Mouse (Mus musculus) embryonic facial prominence, embryonic 11.5 days (tissue): Measurements from ENCODE around the gene Mnd1. TPM values are rescaled to one million over a fixed set of nuclear protein-coding genes. Genes with fewer than 3 reads are reported as not detected.

Source experiments
- ATAC-seq: fragments of 200-750 bp; cut with Nextera tagmentation; replicated peaks from 2 replicates; pipeline ENCODE4 v1.8.0; 2017; ENCODE audit warnings: low read depth; ENCODE audit not compliant: insufficient number of reproducible peaks, low FRiP score, low TSS enrichment
- DNase-seq: peaks from one replicate; pipeline ENCODE4 v3.0.0-alpha.2; 2015; ENCODE audit warnings: low spot score
- H3K27ac ChIP-seq: fragments of 300-500 bp; sonication (generic); replicated peaks from 2 replicates; pipeline ENCODE4 v1.5.1; 2014; ENCODE audit warnings: mild to moderate bottlenecking, low read depth, low read length, control low read depth
- H3K27me3 ChIP-seq: fragments of 300-500 bp; sonication (generic); 2 replicates; pipeline ENCODE4 v1.6.1; 2014; ENCODE audit warnings: mild to moderate bottlenecking, low read length, moderate library complexity, mixed read lengths; ENCODE audit not compliant: control insufficient read depth, insufficient read depth
- H3K36me3 ChIP-seq: fragments of 300-500 bp; sonication (generic); replicated peaks from 2 replicates; pipeline ENCODE4 v1.6.1; 2014; ENCODE audit warnings: low read depth, mild to moderate bottlenecking, low read length, moderate library complexity, mixed read lengths; ENCODE audit not compliant: control insufficient read depth, insufficient read depth
- H3K4me1 ChIP-seq: fragments of 300-500 bp; sonication (generic); 2 replicates; pipeline ENCODE4 v1.6.1; 2014; ENCODE audit warnings: low read length, mixed read lengths; ENCODE audit not compliant: control insufficient read depth, insufficient read depth
- H3K4me2 ChIP-seq: fragments of 300-500 bp; sonication (generic); 2 replicates; pipeline ENCODE4 v1.6.1; 2014; ENCODE audit warnings: low read depth, mild to moderate bottlenecking, control low read depth, low read length, moderate library complexity
- H3K4me3 ChIP-seq: fragments of 300-500 bp; sonication (generic); 2 replicates; pipeline ENCODE4 v1.5.1; 2014; ENCODE audit warnings: low read depth, low read length, control low read depth
- H3K9ac ChIP-seq: fragments of 300-500 bp; sonication (generic); replicated peaks from 2 replicates; pipeline ENCODE4 v1.6.1; 2014; ENCODE audit warnings: mild to moderate bottlenecking, control low read depth, low read length
- H3K9me3 ChIP-seq: fragments of 300-500 bp; sonication (generic); replicated peaks from 2 replicates; pipeline ENCODE4 v1.6.1; 2016; ENCODE audit warnings: mild to moderate bottlenecking, low read length, inconsistent platforms, mixed read lengths; ENCODE audit not compliant: control insufficient read depth
- WGBS: fragments of 180-500 bp; shearing (Covaris S2); extraction: QIAGEN DNeasy Blood & Tissue Kit; methylation state at CpG from one replicate; pipeline ENCODE4 v1.1.7; 2014; 5-methylcytosine and 5-hydroxymethylcytosine counted together
- polyA plus RNA-seq: library from polyadenylated mRNA; unstranded; fragments of >200 nt; fragmentation: Nextera tagmentation; extraction: Ambion mirVana; gene quantifications from 2 replicates; pipeline ENCODE4 v1.2.1, GENCODE M21; 2014

The Mnd1 gene
- polyA plus RNA-seq, 1 experiment from 2014 or later = 18.5 TPM

DNA sequence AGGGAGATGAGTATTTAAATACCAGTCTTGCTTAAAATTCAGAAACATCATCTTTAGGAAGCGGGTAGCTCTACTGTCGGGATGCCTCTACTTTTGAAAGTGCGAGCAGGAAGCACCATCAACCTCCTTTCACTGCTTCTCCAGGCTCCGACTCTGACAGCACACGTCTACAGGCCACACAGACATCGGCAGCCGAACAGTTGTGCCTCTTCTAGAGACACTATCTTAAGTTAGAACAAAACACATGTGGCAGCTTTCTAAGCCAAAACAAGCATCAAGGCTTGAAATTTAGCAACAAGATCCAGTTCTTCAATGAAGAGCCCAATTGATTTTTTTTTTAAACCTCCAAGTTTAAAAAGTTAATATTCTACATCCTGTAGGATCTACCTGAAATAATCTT lies 37.4 kb downstream of the Mnd1 start:
- Histone ChIP-seq H3K4me3 (no peak overlapping the region), H3K9me3 (no peaks in the 10 kb centered on the region), H3K4me1 (no peaks in the 10 kb centered on the region), H3K27me3 (no peaks in the 10 kb centered on the region), H3K9ac (no peak overlapping the region), H3K27ac (no peak overlapping the region), H3K4me2 (no peak overlapping the region), H3K36me3 (no peaks in the 10 kb centered on the region)
- DNase-seq (no peak), ATAC-seq (no peak)
- 85% methylated on average over 7 of the region's 7 CpGs for WGBS

DNA sequence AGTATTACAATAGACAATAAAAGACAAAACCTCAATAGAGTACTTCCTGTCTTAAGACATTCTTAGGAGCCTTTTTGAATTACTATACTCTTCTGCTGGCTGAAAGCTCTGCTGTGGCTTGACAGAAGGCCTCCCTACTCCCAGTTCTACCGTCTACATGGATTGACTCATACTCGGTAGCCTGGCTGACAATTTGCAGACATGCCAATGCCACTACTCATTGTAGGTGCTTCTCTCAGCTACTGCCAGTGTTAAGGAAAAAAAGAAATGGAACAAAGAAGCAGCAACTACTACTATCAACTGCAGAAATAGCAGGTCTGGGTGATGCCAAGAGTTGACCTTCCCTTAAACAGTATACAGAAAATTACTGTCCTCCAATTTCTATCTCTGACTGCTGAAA lies 47.0 kb downstream of the Mnd1 start:
- ATAC-seq (no peak), DNase-seq (no peak)
- WGBS = 85% methylated on average over 2 of the region's 2 CpGs
- H3K27me3 ChIP-seq = no peaks in the 10 kb centered on the region
- H3K36me3 ChIP-seq = no peaks in the 10 kb centered on the region
- no peak overlapping the region for H3K27ac ChIP-seq
- no peak overlapping the region for H3K9ac ChIP-seq
- H3K4me3 ChIP-seq = no peak overlapping the region
- no peaks in the 10 kb centered on the region for H3K9me3 ChIP-seq
- H3K4me2 ChIP-seq = no peak overlapping the region
- no peaks in the 10 kb centered on the region for H3K4me1 ChIP-seq

DNA sequence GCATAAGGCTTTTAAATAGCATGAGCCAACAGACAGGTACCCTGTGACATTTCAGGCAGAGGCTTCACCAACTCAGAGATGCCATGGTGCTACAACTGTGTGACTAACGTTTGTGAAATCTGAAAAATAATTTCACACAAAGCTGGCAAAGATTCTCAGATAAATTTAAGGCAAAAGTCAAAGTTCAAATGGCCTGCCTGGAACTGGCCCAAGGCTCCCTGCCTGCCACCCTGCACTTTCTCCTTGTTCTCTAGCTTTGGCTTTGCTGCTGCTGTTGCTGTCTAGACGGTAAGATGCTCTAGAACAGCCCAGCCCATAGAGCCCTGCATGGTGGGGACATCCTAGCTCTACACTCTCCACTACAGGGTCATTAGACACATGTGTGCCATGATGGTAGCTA lies 49.5 kb downstream of the Mnd1 start:
- ATAC-seq = no peak
- no peak overlapping the region for H3K27ac ChIP-seq

DNA sequence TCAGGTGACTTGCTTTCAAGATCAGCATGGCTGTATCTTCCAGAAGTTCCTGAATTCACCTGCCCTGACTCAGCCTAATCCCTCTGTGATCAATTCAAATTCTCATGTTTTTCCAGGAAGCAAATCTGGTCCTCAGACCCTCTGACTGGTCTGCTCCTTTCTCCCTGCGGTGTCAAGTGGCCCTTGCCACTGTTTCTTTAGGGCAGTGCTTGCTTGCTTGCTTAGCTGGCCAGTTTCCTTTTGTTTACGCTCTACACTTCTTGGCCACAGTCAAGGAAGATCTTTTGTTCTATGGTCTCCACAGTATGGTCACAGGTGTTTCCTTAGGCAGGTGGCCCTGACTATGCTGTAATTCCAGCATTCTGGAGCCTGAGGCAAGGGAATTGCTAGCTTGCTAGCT lies 52.0 kb downstream of the Mnd1 start:
- Histone ChIP-seq H3K9me3 (no peaks in the 10 kb centered on the region), H3K4me1 (no peaks in the 10 kb centered on the region), H3K4me2 (no peak overlapping the region), H3K27ac (no peak overlapping the region), H3K9ac (no peak overlapping the region), H3K36me3 (no peaks in the 10 kb centered on the region), H3K27me3 (no peaks in the 10 kb centered on the region), H3K4me3 (no peak overlapping the region)
- 81% methylated on average over 2 of the region's 2 CpGs for WGBS
- DNase-seq = no peak
- ATAC-seq = no peak

More for the DNA sequence above, 49.5 kb downstream of the Mnd1 start:
- no peak overlapping the region for H3K4me2 ChIP-seq
- H3K4me3 ChIP-seq = no peak overlapping the region
- no peaks in the 10 kb centered on the region for H3K36me3 ChIP-seq
- WGBS = 70% methylated on average over 2 of the region's 2 CpGs
- H3K4me1 ChIP-seq = no peaks in the 10 kb centered on the region
- H3K9ac ChIP-seq = no peak overlapping the region
- no peaks in the 10 kb centered on the region for H3K27me3 ChIP-seq
- no peaks in the 10 kb centered on the region for H3K9me3 ChIP-seq
- DNase-seq = no peak

DNA sequence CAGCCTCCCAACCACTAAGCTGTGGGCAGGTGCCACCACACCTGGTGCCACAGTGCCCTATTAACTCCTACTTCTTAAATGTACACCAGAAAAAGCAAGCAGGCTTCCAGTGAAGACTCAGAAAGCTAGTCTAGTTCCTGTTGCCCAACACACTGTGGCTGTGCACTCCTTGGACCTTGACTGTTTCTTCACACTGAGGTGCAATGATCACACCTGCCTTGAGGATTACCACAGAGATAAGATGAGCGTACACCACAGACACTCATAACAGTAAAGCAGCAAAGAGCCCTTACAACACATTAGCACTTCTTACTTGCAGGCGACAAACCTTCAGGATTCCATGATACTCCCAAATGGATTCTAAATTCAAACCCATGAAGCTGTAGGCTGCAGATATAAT lies 62.7 kb downstream of the Mnd1 start:
- H3K9me3 ChIP-seq = no peaks in the 10 kb centered on the region
- H3K4me2 ChIP-seq = no peak overlapping the region
- no peak overlapping the region for H3K4me3 ChIP-seq
- 93% methylated on average over 2 of the region's 2 CpGs for WGBS
- ATAC-seq (no peak), DNase-seq (no peak)
- H3K36me3 ChIP-seq = no peaks in the 10 kb centered on the region
- H3K27me3 ChIP-seq = no peaks in the 10 kb centered on the region
- no peak overlapping the region for H3K27ac ChIP-seq
- H3K4me1 ChIP-seq = no peaks in the 10 kb centered on the region
- H3K9ac ChIP-seq = no peak overlapping the region

DNA sequence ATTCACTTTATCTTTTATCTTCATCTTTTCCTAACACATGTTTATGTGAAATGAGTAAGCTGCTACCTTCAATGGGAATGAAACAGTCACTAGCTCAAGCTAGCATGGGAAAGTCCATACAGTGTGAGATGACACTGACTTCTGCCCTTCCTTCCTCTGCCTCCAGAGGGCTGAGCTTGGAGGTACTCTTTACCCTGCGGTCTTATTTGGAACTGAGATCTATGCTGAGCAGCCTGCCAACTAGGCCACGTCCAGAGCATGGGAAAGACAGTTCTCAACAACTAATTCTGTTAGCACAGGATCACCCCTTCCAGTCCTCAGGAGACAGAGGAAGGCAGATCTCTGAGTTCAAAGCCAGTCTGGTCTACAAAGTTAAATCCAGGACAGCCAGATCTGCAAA lies 64.6 kb downstream of the Mnd1 start:
- Histone ChIP-seq H3K4me2 (no peak overlapping the region), H3K27ac (no peak overlapping the region), H3K36me3 (no peaks in the 10 kb centered on the region), H3K9me3 (no peaks in the 10 kb centered on the region), H3K9ac (no peak overlapping the region), H3K27me3 (no peaks in the 10 kb centered on the region), H3K4me3 (no peak overlapping the region), H3K4me1 (no peaks in the 10 kb centered on the region)
- no peak for ATAC-seq
- 37% methylated on average over 2 of the region's 2 CpGs for WGBS
- peak; percentile 18 for DNase-seq

DNA sequence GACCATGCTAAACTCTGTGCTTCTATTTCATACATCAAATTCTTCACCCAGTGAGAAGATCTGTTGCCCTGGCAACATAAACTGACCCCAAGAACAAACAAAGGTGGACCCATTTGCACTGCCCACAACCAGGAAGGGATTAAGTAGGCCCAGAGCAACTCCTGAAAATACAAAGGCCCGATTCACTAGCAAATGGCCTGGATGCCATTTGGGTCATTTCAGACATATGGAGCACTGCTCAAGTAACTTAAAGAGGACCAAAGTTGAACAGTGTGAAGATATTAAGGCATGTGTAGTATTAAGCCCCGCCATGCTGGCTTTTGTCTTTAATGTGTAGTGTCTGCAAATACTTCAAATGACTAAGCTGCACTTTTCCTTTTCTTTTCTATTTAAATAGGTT lies 68.7 kb downstream of the Mnd1 start:
- 37% methylated on average over 2 of the region's 2 CpGs for WGBS
- Histone ChIP-seq H3K4me2 (no peak overlapping the region), H3K36me3 (no peaks in the 10 kb centered on the region), H3K9ac (no peak overlapping the region), H3K27ac (no peak overlapping the region), H3K27me3 (no peaks in the 10 kb centered on the region), H3K4me1 (no peaks in the 10 kb centered on the region), H3K4me3 (no peak overlapping the region), H3K9me3 (no peaks in the 10 kb centered on the region)
- ATAC-seq (no peak), DNase-seq (peak; percentile 18)

DNA sequence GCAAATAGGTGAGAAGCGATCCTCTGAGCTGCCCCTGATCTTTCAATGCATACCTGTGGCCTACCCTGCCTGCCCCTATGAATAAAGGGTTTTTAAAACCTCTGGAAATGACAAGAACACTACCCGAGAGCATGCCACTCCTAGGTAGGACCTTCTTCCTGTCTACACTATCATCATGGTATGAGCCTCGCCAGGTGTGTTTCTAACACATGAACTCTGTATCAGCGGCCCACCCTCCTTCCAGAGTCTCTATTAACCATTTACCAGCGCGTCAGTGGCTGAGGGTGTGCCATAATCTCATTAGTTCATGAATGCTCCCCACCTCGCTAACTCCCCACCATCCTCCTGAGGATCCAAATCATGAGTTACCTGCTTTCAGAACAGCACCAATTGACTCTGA lies 69.2 kb downstream of the Mnd1 start:
- H3K9me3 ChIP-seq = no peaks in the 10 kb centered on the region
- H3K36me3 ChIP-seq = no peaks in the 10 kb centered on the region
- ATAC-seq (no peak), DNase-seq (no peak)
- H3K27me3 ChIP-seq = no peaks in the 10 kb centered on the region
- no peak overlapping the region for H3K4me2 ChIP-seq
- no peak overlapping the region for H3K4me3 ChIP-seq
- H3K9ac ChIP-seq = no peak overlapping the region
- H3K4me1 ChIP-seq = no peaks in the 10 kb centered on the region
- WGBS = 91% methylated on average over 7 of the region's 7 CpGs
- no peak overlapping the region for H3K27ac ChIP-seq
